Mouse (Mus musculus) myocyte (in vitro differentiated cells): ENCODE results near the gene Gmeb1.

Source experiments
- CEBPB ChIP-seq: IDR thresholded peaks from 2 replicates; pipeline ENCODE4 v1.6.1; 2011; ENCODE audit warnings: mild to moderate bottlenecking, moderate library complexity; ENCODE audit not compliant: poor library complexity, insufficient read depth, severe bottlenecking
- MAX ChIP-seq: IDR thresholded peaks from one replicate; pipeline ENCODE4 v1.6.1; 2011; ENCODE audit warnings: low read depth, mild to moderate bottlenecking, control low read depth
- POLR2A ChIP-seq: IDR thresholded peaks from one replicate; pipeline ENCODE4 v1.6.1; 2011; ENCODE audit warnings: low read depth, mild to moderate bottlenecking, control low read depth, moderate library complexity; ENCODE audit not compliant: insufficient read length
- TCF3 ChIP-seq: IDR thresholded peaks from one replicate; pipeline ENCODE4 v1.6.1; 2011; ENCODE audit warnings: low read depth, control low read depth; ENCODE audit not compliant: insufficient read length

GRCm38 (mm10) chr4:132309140-132309848 lies 47.9 kb upstream of the Gmeb1 start:
- no peak for TF ChIP-seq POLR2A
- TF ChIP-seq TCF3 = no peak
- TF ChIP-seq MAX = no peak
- TF ChIP-seq CEBPB = no peak
